ENCODE assay signal across 12 mouse cellular contexts in the genomic region with DNA sequence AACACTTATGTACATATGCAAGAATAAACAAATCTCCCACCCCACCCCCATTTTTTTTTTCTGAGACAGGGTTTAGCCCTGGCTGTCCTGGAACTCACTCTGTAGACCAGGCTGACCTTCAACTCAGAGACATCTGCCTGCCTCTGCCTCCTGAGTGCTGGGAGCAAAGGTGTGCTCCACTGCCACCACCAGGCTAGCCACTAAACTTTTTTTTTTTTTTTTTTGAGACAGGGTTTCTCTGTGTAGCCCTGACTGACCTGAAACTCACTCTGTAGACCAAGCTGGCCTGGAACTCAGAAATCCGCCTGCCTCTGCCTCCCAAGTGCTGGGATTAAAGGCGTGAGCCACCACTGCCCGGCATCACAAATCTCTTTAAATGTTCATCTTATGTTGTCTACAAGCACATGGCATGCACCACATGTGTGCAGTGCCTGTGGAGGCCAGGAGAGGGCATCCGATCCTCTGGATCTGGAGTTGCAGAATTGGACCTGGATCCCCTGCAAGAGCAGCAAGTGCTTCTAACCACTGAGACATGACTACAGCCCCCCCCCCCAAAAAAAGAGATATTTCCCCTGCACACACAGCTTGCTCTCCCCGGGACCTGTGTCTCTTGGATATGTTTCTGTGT. TPM values are rescaled to one million over a fixed set of nuclear protein-coding genes. Genes with fewer than 3 reads are reported as not detected.
DNase-seq lines count a peak whose midpoint lies in the region; ATAC-seq and TF ChIP-seq lines count a peak whose summit lies in the region.
"Had no signal": no experiment of that assay in that cellular context is flagged by ENCODE, and none has a peak within 500 bp of the region (broad histone marks: within the 10 kb centered on the region; RNA-seq: fewer than 3 reads in every experiment).

No protein-coding gene starts in this region.

- H3K27me3 ChIP-seq in midbrain, embryonic 10.5 days (ENCODE audit: low read depth, poor library complexity, severe bottlenecking), result peaks cover 24% of the 10 kb centered on the region
- H3K27me3 ChIP-seq in midbrain, embryonic 13.5 days, result peaks cover 19% of the 10 kb centered on the region
- H3K27me3 ChIP-seq: limb, embryonic 12.5 days had no signal

- intact Hi-C loops in left cerebral cortex, adult 2 months (cut with DNase I), result no loop called here

- WGBS in midbrain, embryonic 10.5 days, result 92% methylated on average over 5 of the region's 5 CpGs
- 95% methylated on average over 5 of the region's 5 CpGs for WGBS in midbrain, embryonic 13.5 days

- H3K4me1 ChIP-seq in midbrain, embryonic 10.5 days, result peaks cover 22% of the 10 kb centered on the region
- H3K4me1 ChIP-seq in midbrain, embryonic 13.5 days (replicated peaks), result peaks cover 22% of the 10 kb centered on the region

- no peak for ATAC-seq in midbrain, embryonic 13.5 days

- H3K9ac ChIP-seq in midbrain, embryonic 13.5 days (replicated peaks), result no peak overlapping the region
- H3K9ac ChIP-seq: limb, embryonic 12.5 days had no signal

- H3K4me2 ChIP-seq in midbrain, embryonic 13.5 days (replicated peaks), result no peak overlapping the region
- H3K4me2 ChIP-seq: limb, embryonic 12.5 days had no signal

- DNase-seq in cerebellum, postnatal 14 days, result peak; percentile 59 to 75
- no peak for DNase-seq in cerebellum, adult 11 months
- no peak for DNase-seq in left cerebral cortex, adult 2 months (ENCODE audit: extremely low spot score in 1 of 2, low spot score in 2 of 2)
- no peak for DNase-seq in left cerebral cortex, adult 11 months (ENCODE audit: low spot score)
- peak; percentile 57 to 59 for DNase-seq in adrenal gland, postnatal 36 days
- DNase-seq in lung, postnatal 36 days, result peak; percentile 83
- no peak for DNase-seq in midbrain, embryonic 10.5 days (ENCODE audit: low spot score)
- DNase-seq: cerebellum, adult 8-10 months had no signal

- no peak overlapping the region for H3K4me3 ChIP-seq in left cerebral cortex, adult 2 months
- no peak overlapping the region for H3K4me3 ChIP-seq in midbrain, embryonic 10.5 days
- no peak overlapping the region for H3K4me3 ChIP-seq in midbrain, embryonic 13.5 days (replicated peaks)
- H3K4me3 ChIP-seq: hindbrain, embryonic 10.5 days; limb, embryonic 12.5 days had no signal

- H3K9me3 ChIP-seq in midbrain, embryonic 10.5 days (replicated peaks), result no peaks in the 10 kb centered on the region
- no peaks in the 10 kb centered on the region for H3K9me3 ChIP-seq in midbrain, embryonic 13.5 days
- H3K9me3 ChIP-seq: hindbrain, embryonic 10.5 days; limb, embryonic 12.5 days had no signal

- H3K27ac ChIP-seq in left cerebral cortex, adult 2 months, result no peak overlapping the region
- no peak overlapping the region for H3K27ac ChIP-seq in midbrain, embryonic 10.5 days (replicated peaks)
- no peak overlapping the region for H3K27ac ChIP-seq in midbrain, embryonic 13.5 days
- H3K27ac ChIP-seq: hindbrain, embryonic 10.5 days; limb, embryonic 12.5 days had no signal

- H3K36me3 ChIP-seq in midbrain, embryonic 10.5 days, result no peaks in the 10 kb centered on the region
- no peaks in the 10 kb centered on the region for H3K36me3 ChIP-seq in midbrain, embryonic 13.5 days
- H3K36me3 ChIP-seq: G1E; limb, embryonic 12.5 days had no signal

- peak; percentile 46 for TF ChIP-seq CTCF in left cerebral cortex, adult 2 months (IDR thresholded peaks at IDR 0.05)

RNA-seq across cellular contexts. Expression of gene Ece1, which starts 48.5 kb away (rescaled TPM):
- total RNA-seq in left cerebral cortex, adult 2 months (2021), result 10 to 100 TPM; 83.7 to 98.1 TPM
- 100 to 1,000 TPM; 256 to 280 TPM for total RNA-seq in adrenal gland, postnatal 36 days (2021)
- 31.6 and 31.7 TPM in 2 replicates for polyA plus RNA-seq in midbrain, embryonic 10.5 days (2016; fragmentation: Nextera tagmentation; extraction: Ambion mirVana)
- polyA plus RNA-seq in midbrain, embryonic 13.5 days (2015; fragmentation: Nextera tagmentation; extraction: Ambion mirVana), result 12.7 and 19.4 TPM in 2 replicates

Comparison
In these comparisons a context has a peak if more than half of its experiments do, and no peak if none do; other contexts are left out.
1. DNase-seq: peak in cerebellum, postnatal 14 days (2 of 2), adrenal gland, postnatal 36 days (2 of 2) and lung, postnatal 36 days (single experiment); none in cerebellum, adult 11 months (single experiment), left cerebral cortex, adult 2 months (0 of 2), left cerebral cortex, adult 11 months (single experiment) and midbrain, embryonic 10.5 days (single experiment).